Mouse (Mus musculus): ENCODE results near the gene Amy2a5.
"Not testable (repeated sequence)": the region's sequence is repeated elsewhere in the genome, so short reads cannot be mapped to it uniquely, and the experiment has no call there.

The Amy2a5 gene

DNA sequence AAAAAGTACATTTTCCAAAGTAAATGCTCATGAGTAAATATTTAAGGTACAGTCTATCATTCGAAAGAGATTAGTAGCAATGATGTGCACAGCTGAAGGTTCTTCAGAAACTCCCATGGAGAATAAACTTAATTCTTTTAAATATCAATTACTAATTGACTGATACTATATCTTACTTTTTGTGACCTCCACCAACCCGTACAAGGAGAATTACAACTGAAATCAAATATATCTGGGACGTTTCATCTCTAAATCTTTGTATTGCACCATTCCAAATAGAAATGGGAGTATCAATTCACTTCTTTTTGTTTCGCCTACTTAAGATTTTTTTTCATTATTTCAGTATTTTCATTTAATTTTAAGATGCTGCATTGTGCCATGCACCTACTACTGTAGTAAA, at the start of gene Amy2a5:
Amy2a5 (minus strand) TSS at position 101 of the 400 bp plus-strand sequence.
- not testable (repeated sequence) for DNase-seq (ENCODE audit: low read depth, low spot score)

DNA sequence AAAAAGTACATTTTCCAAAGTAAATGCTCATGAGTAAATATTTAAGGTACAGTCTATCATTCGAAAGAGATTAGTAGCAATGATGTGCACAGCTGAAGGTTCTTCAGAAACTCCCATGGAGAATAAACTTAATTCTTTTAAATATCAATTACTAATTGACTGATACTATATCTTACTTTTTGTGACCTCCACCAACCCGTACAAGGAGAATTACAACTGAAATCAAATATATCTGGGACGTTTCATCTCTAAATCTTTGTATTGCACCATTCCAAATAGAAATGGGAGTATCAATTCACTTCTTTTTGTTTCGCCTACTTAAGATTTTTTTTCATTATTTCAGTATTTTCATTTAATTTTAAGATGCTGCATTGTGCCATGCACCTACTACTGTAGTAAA, 32.7 kb upstream of the Amy2a5 start, which contains the start of gene Amy2a4:
Amy2a4 (minus strand) TSS at position 101 of the 400 bp plus-strand sequence.
- DNase-seq (ENCODE audit: low read depth, low spot score), result not testable (repeated sequence)

DNA sequence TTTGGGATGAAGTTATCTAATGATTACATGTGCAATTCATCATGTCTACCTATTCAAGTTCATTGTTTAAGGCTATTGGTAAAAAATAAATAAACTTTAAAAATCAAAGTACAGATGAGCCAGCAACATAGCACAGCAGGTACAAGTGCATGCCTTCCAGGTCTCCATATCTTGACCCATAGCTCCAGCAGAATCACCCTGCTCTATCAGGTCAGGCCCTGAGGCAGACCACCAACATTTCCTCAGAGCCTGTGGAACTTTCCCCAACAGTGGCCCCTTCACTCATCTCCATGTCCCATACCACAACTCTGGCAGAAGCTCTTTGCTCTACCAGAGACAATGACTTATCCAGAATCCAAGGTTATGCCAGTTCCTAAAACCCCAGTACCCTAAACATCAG, 21.6 kb upstream of the Amy2a5 start:
- DNase-seq (ENCODE audit: low read depth, low spot score), result not testable (repeated sequence)

DNA sequence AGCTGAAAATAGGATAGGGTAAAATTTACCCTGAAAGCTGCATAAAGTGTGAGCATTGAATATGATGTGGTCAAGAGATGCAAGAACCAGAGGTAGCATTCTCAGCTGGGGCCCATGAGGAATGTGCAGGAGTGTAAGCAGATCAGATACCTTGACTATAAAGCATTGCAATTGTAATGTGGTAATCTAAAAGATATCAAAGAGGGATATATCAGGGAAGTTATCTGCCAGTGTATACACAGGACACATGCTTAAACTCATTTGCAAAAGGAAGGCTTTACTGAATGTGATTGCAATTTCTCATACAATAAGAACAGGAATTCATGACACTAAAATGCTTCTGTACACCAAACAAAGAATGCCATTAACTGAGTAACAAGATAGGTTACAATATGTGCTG, 20.9 kb upstream of the Amy2a5 start:
- DNase-seq (ENCODE audit: low read depth, low spot score), result not testable (repeated sequence)

DNA sequence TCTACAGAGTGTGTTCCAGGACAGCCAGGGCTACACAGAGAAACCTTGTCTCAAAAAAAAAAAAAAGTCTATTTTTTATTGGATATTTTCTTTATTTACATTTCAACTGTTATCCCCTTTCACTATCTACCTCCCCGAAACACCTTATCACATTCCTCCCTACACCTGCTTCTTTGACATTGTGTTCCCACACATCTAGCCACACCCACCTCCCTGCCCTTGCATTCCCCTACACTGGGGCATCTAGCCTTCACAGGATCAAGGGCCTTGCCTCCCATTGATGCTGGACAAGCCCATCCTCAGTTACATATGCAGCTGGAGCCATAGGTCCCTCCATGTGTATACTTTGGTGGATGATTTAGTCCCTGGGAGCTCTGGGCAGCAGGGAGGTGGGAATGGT, 31.5 kb downstream of the Amy2a5 start:
- DNase-seq (ENCODE audit: low read depth, low spot score), result no peak

Measured in WW6 (cell line).